Mouse (Mus musculus) MEL (cell line): Measurements from ENCODE around the gene Spg11. TPM values are rescaled to one million over a fixed set of nuclear protein-coding genes. Genes with fewer than 3 reads are reported as not detected.

Experiments
- DNase-seq: peaks from one replicate; pipeline ENCODE4 v3.0.0; 2011; ENCODE audit warnings: low read depth, low spot score
- H3K27ac ChIP-seq: 2 replicates; pipeline ENCODE4 v1.5.1; 2012; ENCODE audit warnings: low read depth, mild to moderate bottlenecking, control low read depth, low read length, moderate library complexity; ENCODE audit not compliant: control insufficient read depth
- H3K27me3 ChIP-seq, 2 experiments: fragments of 150-350 bp in 1 of 2; sonication (generic) in 1 of 2; 2 replicates each; pipeline ENCODE4 v1.6.1; 2012; ENCODE audit warnings: low read length in 2 of 2, mild to moderate bottlenecking in 2 of 2, improper control_type of control experiment in 1 of 2, moderate library complexity in 1 of 2; ENCODE audit not compliant: insufficient read depth in 2 of 2, control insufficient read depth in 1 of 2
- H3K36me3 ChIP-seq, 2 experiments: 2 replicates each; pipeline ENCODE4 v1.6.1; 2012 to 2014; ENCODE audit warnings: low read length in 2 of 2, improper control_type of control experiment in 1 of 2, inconsistent platforms in 1 of 2, mild to moderate bottlenecking in 1 of 2; ENCODE audit not compliant: insufficient read depth in 2 of 2, control insufficient read depth in 1 of 2
- H3K4me1 ChIP-seq, 2 experiments: fragments of 150-350 bp in 1 of 2; sonication (generic) in 1 of 2; 2 replicates each; pipeline ENCODE4 v1.6.1; 2012; ENCODE audit warnings: low read length in 2 of 2, improper control_type of control experiment in 1 of 2, mild to moderate bottlenecking in 1 of 2; ENCODE audit not compliant: insufficient read depth in 2 of 2, control insufficient read depth in 1 of 2
- H3K4me3 ChIP-seq, 2 experiments: fragments of 150-350 bp in 1 of 2; sonication (generic) in 1 of 2; 2 replicates each; pipeline ENCODE4 v1.5.1; 2012; ENCODE audit warnings: low read depth in 2 of 2, low read length in 2 of 2, mild to moderate bottlenecking in 2 of 2, moderate library complexity in 2 of 2, control low read depth in 1 of 2, improper control_type of control experiment in 1 of 2; ENCODE audit not compliant: control insufficient read depth in 1 of 2, insufficient read depth in 1 of 2
- H3K79me2 ChIP-seq: 2 replicates; pipeline ENCODE4 v1.6.1; 2012; ENCODE audit warnings: mild to moderate bottlenecking, low read length, moderate library complexity; ENCODE audit not compliant: control insufficient read depth, poor library complexity, insufficient read depth
- H3K9ac ChIP-seq: 2 replicates; pipeline ENCODE4 v1.6.1; 2012; ENCODE audit warnings: low read depth, mild to moderate bottlenecking, control low read depth, low read length, moderate library complexity; ENCODE audit not compliant: control insufficient read depth, poor library complexity, severe bottlenecking
- H3K9me3 ChIP-seq: fragments of 150-350 bp; sonication (generic); replicated peaks from 2 replicates; pipeline ENCODE4 v1.6.1; 2012; ENCODE audit warnings: mild to moderate bottlenecking, low read length, improper control_type of control experiment, moderate library complexity; ENCODE audit not compliant: insufficient read depth
- CTCF ChIP-seq, 3 experiments: IDR thresholded peaks in 2 of 3; conservative IDR thresholded peaks in 1 of 3; 2 replicates each; pipeline ENCODE4 v1.5.1; 2011 to 2012; ENCODE audit warnings: low read length in 3 of 3, low read depth in 2 of 3, mild to moderate bottlenecking in 2 of 3, improper control_type of control experiment in 1 of 3, inconsistent platforms in 1 of 3, mixed read lengths in 1 of 3, moderate library complexity in 1 of 3; ENCODE audit not compliant: control insufficient read depth in 1 of 3, insufficient read depth in 1 of 3, poor library complexity in 1 of 3, severe bottlenecking in 1 of 3
- E2F4 ChIP-seq: IDR thresholded peaks from 2 replicates; pipeline ENCODE4 v1.6.1; 2011; ENCODE audit warnings: low read depth, low read length, improper control_type of control experiment, borderline replicate concordance
- ETS1 ChIP-seq: IDR thresholded peaks from 2 replicates; pipeline ENCODE4 v1.6.1; 2012; ENCODE audit warnings: low read depth, mild to moderate bottlenecking, inconsistent platforms, low read length, improper control_type of control experiment, moderate library complexity
- JUND ChIP-seq: IDR thresholded peaks from 2 replicates; pipeline ENCODE4 v1.6.1; 2011; ENCODE audit warnings: low read depth, mild to moderate bottlenecking, improper control_type of control experiment, low read length
- KAT2A ChIP-seq: conservative IDR thresholded peaks from 2 replicates; pipeline ENCODE4 v1.6.1; 2012; ENCODE audit warnings: low read depth, low read length, improper control_type of control experiment, inconsistent platforms
- MAZ ChIP-seq: IDR thresholded peaks from 2 replicates; pipeline ENCODE4 v1.6.1; 2012; ENCODE audit warnings: low read depth, mild to moderate bottlenecking, inconsistent platforms, low read length, improper control_type of control experiment
- MEF2A ChIP-seq: IDR thresholded peaks from 2 replicates; pipeline ENCODE4 v1.6.1; 2014; ENCODE audit warnings: low read depth, mild to moderate bottlenecking, inconsistent platforms, low read length, improper control_type of control experiment; ENCODE audit not compliant: poor library complexity, insufficient replicate concordance, severe bottlenecking; ENCODE audit errors: extremely low read depth
- MYB ChIP-seq: IDR thresholded peaks from 2 replicates; pipeline ENCODE4 v1.6.1; 2011; ENCODE audit warnings: mild to moderate bottlenecking, low read depth, low read length, improper control_type of control experiment
- MYC ChIP-seq: IDR thresholded peaks from 2 replicates; pipeline ENCODE4 v1.6.1; 2011; ENCODE audit warnings: low read depth, mild to moderate bottlenecking, low read length, improper control_type of control experiment, moderate library complexity
- NRF1 ChIP-seq: IDR thresholded peaks from 2 replicates; pipeline ENCODE4 v1.6.1; 2014; ENCODE audit warnings: low read depth, mild to moderate bottlenecking, inconsistent platforms, low read length, improper control_type of control experiment, moderate library complexity; ENCODE audit not compliant: poor library complexity, insufficient read depth, severe bottlenecking
- POLR2A ChIP-seq, 2 experiments: IDR thresholded peaks; 2 replicates each; pipeline ENCODE4 v1.6.1; 2011 to 2012; ENCODE audit warnings: low read length in 2 of 2, mild to moderate bottlenecking in 2 of 2, control low read depth in 1 of 2, improper control_type of control experiment in 1 of 2, low read depth in 1 of 2, moderate library complexity in 1 of 2; ENCODE audit not compliant: control insufficient read depth in 1 of 2, insufficient read depth in 1 of 2, poor library complexity in 1 of 2
- POLR2AphosphoS2 ChIP-seq: IDR thresholded peaks from 2 replicates; pipeline ENCODE4 v1.6.1; 2011; ENCODE audit warnings: low read length, improper control_type of control experiment
- RAD21 ChIP-seq: IDR thresholded peaks from 2 replicates; pipeline ENCODE4 v1.6.1; 2011; ENCODE audit warnings: mild to moderate bottlenecking, low read depth, low read length, improper control_type of control experiment
- SIN3A ChIP-seq: IDR thresholded peaks from 2 replicates; pipeline ENCODE4 v1.6.1; 2012; ENCODE audit warnings: low read length, improper control_type of control experiment, inconsistent platforms
- SMC3 ChIP-seq: IDR thresholded peaks from 2 replicates; pipeline ENCODE4 v1.6.1; 2011; ENCODE audit warnings: low read depth, low read length, improper control_type of control experiment
- TAL1 ChIP-seq: IDR thresholded peaks from 2 replicates; pipeline ENCODE4 v1.6.1; 2012; ENCODE audit warnings: mild to moderate bottlenecking, inconsistent platforms, low read length, moderate library complexity, mixed read lengths
- UBTF ChIP-seq: IDR thresholded peaks from 2 replicates; pipeline ENCODE4 v1.6.1; 2012; ENCODE audit warnings: low read depth, mild to moderate bottlenecking, inconsistent platforms, low read length, improper control_type of control experiment, moderate library complexity, borderline replicate concordance; ENCODE audit not compliant: insufficient read depth
- USF2 ChIP-seq, 2 experiments: IDR thresholded peaks; 2 replicates each; pipeline ENCODE4 v1.6.1; 2011 to 2012; ENCODE audit warnings: improper control_type of control experiment in 2 of 2, low read length in 2 of 2, borderline replicate concordance in 1 of 2, inconsistent platforms in 1 of 2, low read depth in 1 of 2, mild to moderate bottlenecking in 1 of 2; ENCODE audit not compliant: insufficient read depth in 1 of 2
- ZC3H11A ChIP-seq: IDR thresholded peaks from 2 replicates; pipeline ENCODE4 v1.6.1; 2012; ENCODE audit warnings: low read depth, mild to moderate bottlenecking, inconsistent platforms, low read length, improper control_type of control experiment
- ZMIZ1 ChIP-seq: IDR thresholded peaks from 2 replicates; pipeline ENCODE4 v1.6.1; 2012; ENCODE audit warnings: low read depth, mild to moderate bottlenecking, inconsistent platforms, low read length, improper control_type of control experiment, moderate library complexity
- polyA plus RNA-seq, 2 experiments: library from polyadenylated mRNA; stranded (reverse) in 1 of 2; unstranded in 1 of 2; fragments of >175 nt in 1 of 2; fragments of >200 nt in 1 of 2; gene quantifications; 2 replicates each; pipeline versions ENCODE4 v1.2.1 to v1.2.4; 2012; ENCODE audit warnings: low replicate concordance in 2 of 2, low read depth in 1 of 2; ENCODE audit not compliant: insufficient read length in 2 of 2, insufficient read depth in 1 of 2, missing spikeins in 1 of 2
- total RNA-seq: library from RNA; depleted of rRNA; stranded (reverse); fragments of 300-350 nt; gene quantifications from 2 replicates; pipeline ENCODE4 v1.2.3, GENCODE M21; 2012

Spg11 gene
- total and polyA plus RNA-seq, 3 experiments, result 5.9 to 6.9 TPM; not detected in 1

- TF ChIP-seq TAL1 (no peak), E2F4 (no peak), USF2 (IDR thresholded peaks at IDR 0.05; ENCODE audit: borderline replicate concordance in 1 of 2, insufficient read depth in 1 of 2, low read depth in 1 of 2, low read length in 2 of 2) (no peak), MEF2A (no peak), ZMIZ1 (no peak), NRF1 (no peak), MYB (no peak), SMC3 (no peak), MYC (no peak), ETS1 (no peak), KAT2A (no peak), JUND (no peak), UBTF (no peak), SIN3A (no peak), POLR2A (IDR thresholded peaks at IDR 0.05; ENCODE audit: control insufficient read depth in 1 of 2, insufficient read depth in 1 of 2, low read depth in 1 of 2, low read length in 2 of 2, poor library complexity in 1 of 2) (no peak), MAZ (no peak), RAD21 (no peak), POLR2AphosphoS2 (no peak)
- peaks cover 3 to 31% of the 10 kb centered on the region in 2 experiments; a peak in 3 of 4 replicates for H3K36me3 ChIP-seq
These were observed 31.5 kb upstream of the Spg11 start for GRCm38 (mm10) chr2:122149716-122150115.

GRCm38 (mm10) chr2:122149316-122149715, 31.1 kb upstream of the Spg11 start:
- peak overlapping the region; percentile 95 for H3K9ac ChIP-seq
- no peaks in the 10 kb centered on the region for H3K27me3 ChIP-seq
- no peaks in the 10 kb centered on the region for H3K9me3 ChIP-seq
- no peak overlapping the region for H3K27ac ChIP-seq
- H3K4me1 ChIP-seq, result peaks cover 15 to 29% of the 10 kb centered on the region in 2 experiments
- H3K4me3 ChIP-seq, result peak overlapping the region; percentile 75 to 97
- TF ChIP-seq ZC3H11A (no peak), CTCF (IDR thresholded peaks at IDR 0.05 in 2 of 3, conservative IDR thresholded peaks at IDR 0.05 in 1 of 3; ENCODE audit: control insufficient read depth in 1 of 3, insufficient read depth in 1 of 3, low read depth in 2 of 3, low read length in 3 of 3, poor library complexity in 1 of 3, severe bottlenecking in 1 of 3) (no peak)
- no peak for DNase-seq
- H3K79me2 ChIP-seq, result peaks cover 35% of the 10 kb centered on the region
- peaks cover 3 to 31% of the 10 kb centered on the region in 2 experiments; a peak in 3 of 4 replicates for H3K36me3 ChIP-seq

More at GRCm38 (mm10) chr2:122149716-122150115, 31.5 kb upstream of the Spg11 start:
- Histone ChIP-seq H3K27ac (no peak overlapping the region), H3K4me1 (peaks cover 15 to 29% of the 10 kb centered on the region in 2 experiments), H3K27me3 (no peaks in the 10 kb centered on the region), H3K9me3 (no peaks in the 10 kb centered on the region), H3K79me2 (peaks cover 35% of the 10 kb centered on the region), H3K9ac (no peak overlapping the region), H3K4me3 (no peak overlapping the region)
- no peak for DNase-seq
